10 mouse cellular contexts compared by ENCODE assay signal in genomic region chr4:3090742-3091141, GRCm38 (mm10).
DNase-seq lines count a peak whose midpoint lies in the region; ATAC-seq and TF ChIP-seq lines count a peak whose summit lies in the region.
"Had no signal": no experiment of that assay in that cellular context is flagged by ENCODE, and none has a peak within 500 bp of the region (broad histone marks: within the 10 kb centered on the region; RNA-seq: fewer than 3 reads in every experiment).

No protein-coding gene starts in this region.

- peaks cover 30% of the 10 kb centered on the region for H3K9me3 ChIP-seq in hindbrain, postnatal 0 days (ENCODE audit: low read length)

- DNase-seq in kidney, postnatal 14 days: peak; percentile 16
- no peak for DNase-seq in kidney, adult 2 months
- DNase-seq in hindbrain, postnatal 0 days (ENCODE audit: low spot score): peak; percentile 1
- peak; percentile 12 for DNase-seq in naive thymus-derived CD4-positive, alpha-beta T cell, adult 2 months (ENCODE audit: low read depth)
- no peak for DNase-seq in cerebellum, adult 18-20 months
- no peak for DNase-seq in kidney, adult 11 months
- no peak for DNase-seq in cerebellum, adult 2 months
- DNase-seq: adrenal gland, adult 2 months had no signal

- H3K36me3 ChIP-seq in kidney, adult 2 months (ENCODE audit: control insufficient read depth, insufficient read depth, low read length): no peaks in the 10 kb centered on the region
- H3K36me3 ChIP-seq in hindbrain, postnatal 0 days (ENCODE audit: insufficient read depth, low read length): no peaks in the 10 kb centered on the region

- no peak overlapping the region for H3K27ac ChIP-seq in kidney, adult 2 months (ENCODE audit: insufficient read depth, low read depth, low read length)
- H3K27ac ChIP-seq in hindbrain, postnatal 0 days: no peak overlapping the region
- H3K27ac ChIP-seq in cerebellum, adult 2 months (ENCODE audit: insufficient read depth, low read length): no peak overlapping the region
- H3K27ac ChIP-seq: macrophage had no signal

- no peak overlapping the region for H3K4me2 ChIP-seq in hindbrain, postnatal 0 days (ENCODE audit: low read depth, low read length)

- H3K27me3 ChIP-seq in kidney, adult 2 months (replicated peaks; ENCODE audit: control insufficient read depth, insufficient read depth, low read length): no peaks in the 10 kb centered on the region
- no peaks in the 10 kb centered on the region for H3K27me3 ChIP-seq in hindbrain, postnatal 0 days (ENCODE audit: insufficient read depth, low read length)
- H3K27me3 ChIP-seq in cerebellum, adult 2 months (ENCODE audit: control insufficient read depth, insufficient read depth, low read length): peaks cover 2% of the 10 kb centered on the region; the same call in 1 of the 2 replicates

- H3K9ac ChIP-seq in hindbrain, postnatal 0 days (replicated peaks; ENCODE audit: low read length): no peak overlapping the region

- 74% methylated on average over 9 of the region's 9 CpGs for WGBS in kidney, adult 2 months
- WGBS in hindbrain, postnatal 0 days: 77% methylated on average over 9 of the region's 9 CpGs
- WGBS in cerebellum, adult 2 months: 65% methylated on average over 9 of the region's 9 CpGs

- H3K4me1 ChIP-seq in kidney, adult 2 months (ENCODE audit: control insufficient read depth, insufficient read depth, low read length): no peaks in the 10 kb centered on the region
- no peaks in the 10 kb centered on the region for H3K4me1 ChIP-seq in hindbrain, postnatal 0 days (ENCODE audit: insufficient read depth, low read length)
- H3K4me1 ChIP-seq in cerebellum, adult 2 months (ENCODE audit: control insufficient read depth, insufficient read depth, low read length): no peaks in the 10 kb centered on the region

- no peak for TF ChIP-seq POLR2A in kidney, adult 2 months (IDR thresholded peaks at IDR 0.05; ENCODE audit: low read depth, low read length)
- TF ChIP-seq POLR2A in cerebellum, adult 2 months (IDR thresholded peaks at IDR 0.05; ENCODE audit: borderline replicate concordance, insufficient read depth, low read length): no peak

- TF ChIP-seq CTCF in kidney, adult 2 months (conservative IDR thresholded peaks at IDR 0.05; ENCODE audit: insufficient read depth, insufficient read length, low read depth, low read length): no peak
- TF ChIP-seq CTCF in hindbrain, postnatal 0 days (IDR thresholded peaks at IDR 0.05; ENCODE audit: low read depth): no peak
- TF ChIP-seq CTCF in cerebellum, adult 2 months (IDR thresholded peaks at IDR 0.05; ENCODE audit: borderline replicate concordance, insufficient read depth, low read depth, low read length): no peak

- no peak overlapping the region for H3K4me3 ChIP-seq in kidney, adult 2 months (ENCODE audit: insufficient read depth, low read depth, low read length)
- H3K4me3 ChIP-seq in hindbrain, postnatal 0 days (ENCODE audit: low read length): no peak overlapping the region
- no peak overlapping the region for H3K4me3 ChIP-seq in cerebellum, adult 2 months (replicated peaks; ENCODE audit: insufficient read depth, low read depth, low read length)

- ATAC-seq in activated CD4-positive, CD25-positive, alpha-beta regulatory T cell, adult 4 months: peak; percentile 12
- ATAC-seq in hindbrain, postnatal 0 days: 0 out of 2 replicates have a peak, but pooled peaks have one; percentile 58

Comparison
In these comparisons a context has a peak if more than half of its experiments do, and no peak if none do; other contexts are left out.
1. DNase-seq: peak in kidney, postnatal 14 days (single experiment), hindbrain, postnatal 0 days (single experiment) and naive thymus-derived CD4-positive, alpha-beta T cell, adult 2 months (single experiment); none in kidney, adult 2 months (single experiment), cerebellum, adult 18-20 months (0 of 2), kidney, adult 11 months (single experiment) and cerebellum, adult 2 months (0 of 2).